Mouse (Mus musculus) hindbrain, embryonic 10.5 days (tissue): ENCODE measurements around the gene Zfp503. TPM values are rescaled to one million over a fixed set of nuclear protein-coding genes. Genes with fewer than 3 reads are reported as not detected.

Experiments used
- DNase-seq: peaks from one replicate; pipeline ENCODE4 v3.0.0-alpha.2; 2017; ENCODE audit warnings: low spot score
- H3K27ac ChIP-seq: fragments of 300-500 bp; sonication (generic); 2 replicates; pipeline ENCODE4 v1.5.1; 2016; ENCODE audit warnings: mild to moderate bottlenecking, moderate library complexity
- H3K27me3 ChIP-seq: fragments of 300-500 bp; sonication (generic); 2 replicates; pipeline ENCODE4 v1.6.1; 2016; ENCODE audit warnings: mild to moderate bottlenecking; ENCODE audit not compliant: poor library complexity, insufficient read depth, severe bottlenecking
- H3K36me3 ChIP-seq: fragments of 300-500 bp; sonication (generic); 2 replicates; pipeline ENCODE4 v1.6.1; 2016; ENCODE audit warnings: mild to moderate bottlenecking, moderate library complexity
- H3K4me1 ChIP-seq: fragments of 300-500 bp; sonication (generic); replicated peaks from 2 replicates; pipeline ENCODE4 v1.6.1; 2016; ENCODE audit warnings: mild to moderate bottlenecking
- H3K4me3 ChIP-seq: fragments of 300-500 bp; sonication (generic); 2 replicates; pipeline ENCODE4 v1.5.1; 2016; ENCODE audit warnings: mild to moderate bottlenecking, moderate library complexity
- H3K9me3 ChIP-seq: fragments of 300-500 bp; sonication (generic); 2 replicates; pipeline ENCODE4 v1.6.1; 2016; ENCODE audit warnings: mild to moderate bottlenecking, moderate library complexity
- WGBS: fragments of 180-500 bp; shearing (Covaris S2); methylation state at CpG from one replicate; pipeline ENCODE4 v1.1.7; 2016; 5-methylcytosine and 5-hydroxymethylcytosine counted together
- polyA plus RNA-seq: library from polyadenylated mRNA; unstranded; fragments of >200 nt; fragmentation: Nextera tagmentation; extraction: Ambion mirVana; gene quantifications from 2 replicates; pipeline ENCODE4 v1.2.1, GENCODE M21; 2016

Gene Zfp503
- polyA plus RNA-seq, 1 experiment from 2014 or later, result 20.0 TPM

- H3K4me1 ChIP-seq, result peaks cover 10% of the 10 kb centered on the region; the same call in 1 of the 2 replicates
- H3K27me3 ChIP-seq, result peaks cover 23% of the 10 kb centered on the region
- 89% methylated on average over 6 of the region's 6 CpGs for WGBS
- H3K9me3 ChIP-seq, result no peaks in the 10 kb centered on the region
- no peak overlapping the region for H3K27ac ChIP-seq
- H3K36me3 ChIP-seq, result no peaks in the 10 kb centered on the region
- no peak for DNase-seq
- H3K4me3 ChIP-seq, result no peak overlapping the region
Measured at GRCm38 (mm10) chr14:22007006-22007405, 17.6 kb upstream of the Zfp503 start.

DNA sequence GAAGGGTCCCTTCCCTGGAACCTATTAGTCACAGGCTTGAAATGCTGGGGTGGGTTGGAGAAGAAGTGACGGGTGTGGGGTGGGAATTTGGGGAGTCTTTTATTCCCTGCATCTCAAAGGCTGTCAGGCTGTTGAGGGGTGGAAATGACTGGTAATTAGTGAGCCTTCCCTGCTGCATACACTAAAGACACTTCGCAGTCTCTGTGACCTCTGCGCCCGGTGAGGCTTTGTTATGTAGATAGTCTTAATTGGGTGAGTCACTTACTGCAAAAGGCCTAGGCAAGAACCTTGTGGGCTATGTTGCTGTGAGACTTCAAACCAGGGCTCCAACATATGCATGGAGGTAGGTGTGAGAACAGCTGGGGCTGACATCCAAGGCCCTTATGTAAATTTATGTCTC lies 15.5 kb upstream of the Zfp503 start:
- no peak overlapping the region for H3K4me3 ChIP-seq
- DNase-seq, result no peak
- peaks cover 24% of the 10 kb centered on the region for H3K27me3 ChIP-seq
- peaks cover 10% of the 10 kb centered on the region; the same call in 1 of the 2 replicates for H3K4me1 ChIP-seq
- no peaks in the 10 kb centered on the region for H3K9me3 ChIP-seq
- H3K27ac ChIP-seq, result no peak overlapping the region
- 24% methylated on average over 4 of the region's 4 CpGs for WGBS
- H3K36me3 ChIP-seq, result no peaks in the 10 kb centered on the region

DNA sequence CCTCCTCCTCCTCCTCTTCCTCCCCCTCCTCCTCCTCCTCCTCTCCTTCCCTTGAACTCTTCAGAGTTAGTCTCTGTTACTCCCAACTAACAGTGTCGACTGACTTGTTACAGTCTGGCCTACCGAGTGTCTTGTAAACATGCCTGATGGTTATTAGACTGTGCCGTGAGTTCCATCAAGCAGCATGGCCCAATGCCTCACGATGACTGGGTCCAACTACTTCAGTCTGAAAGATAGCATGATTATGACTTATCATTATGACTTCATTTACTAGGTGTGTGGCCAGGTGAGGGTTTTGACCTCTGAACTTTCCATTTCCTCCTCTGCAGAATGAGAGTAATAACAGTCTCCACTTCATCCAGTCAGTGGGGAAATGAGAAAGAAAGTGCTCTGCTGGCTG lies 14.2 kb upstream of the Zfp503 start:
- no peaks in the 10 kb centered on the region for H3K9me3 ChIP-seq
- no peak overlapping the region for H3K27ac ChIP-seq
- no peak for DNase-seq
- peaks cover 10% of the 10 kb centered on the region; the same call in 1 of the 2 replicates for H3K4me1 ChIP-seq
- no peaks in the 10 kb centered on the region for H3K36me3 ChIP-seq
- H3K27me3 ChIP-seq, result peaks cover 33% of the 10 kb centered on the region
- whole genome bisulfite sequencing, result 86% methylated on average over 4 of the region's 4 CpGs
- no peak overlapping the region for H3K4me3 ChIP-seq

DNA sequence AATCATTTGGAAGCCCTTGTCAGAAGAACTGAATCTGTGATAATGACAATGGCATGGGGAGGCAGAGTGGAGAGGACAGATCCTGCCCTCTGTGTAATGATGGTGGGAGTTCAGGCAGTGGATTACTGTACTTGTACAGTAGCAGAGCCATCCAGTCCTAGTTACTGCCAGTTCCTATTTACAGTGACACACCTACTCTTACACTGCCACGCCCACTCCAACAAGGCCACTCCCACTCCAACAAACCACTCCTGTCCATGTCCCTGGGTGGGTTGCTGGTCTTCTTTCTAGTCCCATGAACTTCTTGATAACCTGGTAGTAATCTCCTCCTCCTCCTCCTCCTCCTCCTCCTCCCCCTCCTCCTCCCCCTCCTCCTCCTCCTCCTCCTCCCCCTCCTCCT lies 13.8 kb upstream of the Zfp503 start:
- 59% methylated on average over 1 of the region's 1 CpGs for WGBS
- peaks cover 33% of the 10 kb centered on the region for H3K27me3 ChIP-seq
- no peak for DNase-seq

DNA sequence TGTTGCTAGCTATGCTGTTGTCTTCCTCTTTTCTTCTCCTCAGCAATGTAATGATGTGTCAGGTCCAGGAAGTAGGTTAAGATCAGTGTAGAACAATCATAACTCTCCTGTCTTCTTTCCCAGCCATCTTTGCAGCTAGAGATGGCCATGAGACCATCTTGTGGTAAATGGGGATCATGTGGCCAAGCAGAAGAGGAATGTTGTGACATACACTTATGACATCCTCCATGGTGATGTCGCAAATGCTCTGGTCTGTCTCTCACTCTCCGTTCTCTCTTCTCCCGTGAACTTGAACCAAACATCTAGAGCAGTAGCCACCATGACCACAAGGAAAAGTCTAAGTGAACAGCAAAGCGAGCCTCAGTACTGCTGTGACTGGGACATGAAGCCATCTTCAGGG lies 10.2 kb upstream of the Zfp503 start:
- DNase-seq, result no peak
- no peak overlapping the region for H3K27ac ChIP-seq
- H3K36me3 ChIP-seq, result no peaks in the 10 kb centered on the region
- peaks cover 44% of the 10 kb centered on the region for H3K27me3 ChIP-seq
- peaks cover 15% of the 10 kb centered on the region for H3K4me1 ChIP-seq
- 85% methylated on average over 4 of the region's 4 CpGs for WGBS
- H3K4me3 ChIP-seq, result no peak overlapping the region
- no peaks in the 10 kb centered on the region for H3K9me3 ChIP-seq

More for the DNA sequence above, 13.8 kb upstream of the Zfp503 start:
- H3K4me1 ChIP-seq, result peaks cover 10% of the 10 kb centered on the region; the same call in 1 of the 2 replicates
- H3K4me3 ChIP-seq, result no peak overlapping the region
- no peaks in the 10 kb centered on the region for H3K36me3 ChIP-seq
- H3K9me3 ChIP-seq, result no peaks in the 10 kb centered on the region
- no peak overlapping the region for H3K27ac ChIP-seq

DNA sequence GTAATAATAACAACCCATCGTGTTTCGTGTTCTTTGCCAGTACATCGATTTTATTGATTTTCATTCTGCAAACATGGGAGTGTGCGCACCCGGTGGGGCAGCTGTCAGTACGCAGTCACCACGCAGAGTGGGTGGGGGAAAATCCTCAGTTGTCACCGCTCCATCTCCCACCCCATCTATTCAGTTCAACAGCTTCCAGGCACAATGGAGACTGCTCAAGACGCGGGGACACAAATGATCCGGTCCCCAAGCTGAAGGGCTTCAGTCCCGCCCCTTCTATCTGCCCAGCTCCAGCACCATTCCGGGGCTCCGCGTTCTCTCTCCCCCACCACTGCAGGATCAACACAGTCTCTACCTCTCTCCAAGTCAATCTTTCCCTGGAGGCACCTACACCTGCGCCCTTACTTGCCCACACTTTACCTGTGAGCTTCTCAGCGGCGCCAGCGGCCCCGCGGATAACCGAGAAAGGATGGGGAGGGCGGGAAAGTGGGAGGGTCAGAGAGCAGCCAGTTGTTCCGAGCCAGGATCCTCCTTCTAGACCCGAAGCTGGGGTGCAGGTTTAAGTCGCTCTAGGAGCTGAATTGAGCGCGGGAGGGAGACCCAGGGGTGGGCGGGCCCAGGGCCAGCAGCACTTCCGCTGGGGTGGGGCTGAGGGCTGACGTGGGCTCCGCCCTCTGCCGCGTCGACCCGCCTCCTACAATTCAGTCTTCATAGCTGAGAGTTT lies 5.8 kb upstream of the Zfp503 start:
- Histone ChIP-seq H3K27me3 (peaks cover 80% of the 10 kb centered on the region), H3K27ac (peak overlapping the region; percentile 88), H3K36me3 (no peaks in the 10 kb centered on the region), H3K4me1 (peaks cover 48% of the 10 kb centered on the region), H3K9me3 (no peaks in the 10 kb centered on the region), H3K4me3 (peak overlapping the region; percentile 70)
- DNase-seq, result peak; percentile 74
- under 1% methylated on average over 36 of the region's 36 CpGs for WGBS

DNA sequence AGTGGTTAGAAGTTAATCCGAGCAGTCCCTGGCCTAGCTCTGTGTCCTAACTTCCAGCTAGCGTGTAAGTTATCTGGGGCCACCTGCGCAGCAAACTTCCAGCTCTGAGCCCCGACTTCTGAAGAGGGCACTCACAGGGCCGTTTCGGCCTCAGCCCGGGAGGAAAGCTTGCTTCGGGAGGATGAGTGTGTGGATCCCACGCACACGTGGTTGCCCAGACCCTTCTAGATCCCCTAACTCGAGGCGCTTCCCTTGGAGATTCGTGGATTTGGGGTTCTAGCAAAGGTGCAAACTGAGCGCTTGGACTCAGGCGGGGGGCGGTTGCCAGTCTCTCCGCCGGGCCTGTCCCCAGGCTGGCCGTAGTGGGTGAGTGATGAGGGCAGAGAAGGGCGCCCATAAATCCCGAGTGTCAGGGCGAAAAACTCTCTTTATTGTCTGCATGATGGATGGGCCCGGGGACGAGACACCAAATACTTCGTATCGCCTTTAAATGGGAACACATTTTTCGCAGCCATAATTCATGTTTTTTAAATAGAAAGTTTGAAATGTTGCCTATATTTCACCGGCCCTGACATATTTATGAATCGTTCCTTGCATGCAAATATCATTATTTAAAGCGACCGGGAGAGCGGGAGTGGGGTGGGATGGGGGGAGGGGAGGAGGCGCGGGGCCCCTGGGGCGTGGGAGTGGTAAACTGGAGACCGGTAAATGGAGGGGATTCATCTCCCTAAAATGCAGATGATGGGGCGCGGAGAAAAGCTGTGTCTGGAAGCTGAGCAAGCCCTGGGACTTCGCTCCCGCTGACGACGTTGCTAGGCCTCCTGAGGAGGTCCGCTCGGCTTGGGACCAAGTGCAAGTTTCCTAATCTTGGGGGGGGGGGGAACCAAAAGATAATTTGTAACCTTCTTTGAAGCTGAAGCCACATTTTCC lies 4.9 kb upstream of the Zfp503 start:
- under 1% methylated on average over 44 of the region's 44 CpGs for WGBS
- H3K4me1 ChIP-seq, result peaks cover 56% of the 10 kb centered on the region
- peaks cover 81% of the 10 kb centered on the region for H3K27me3 ChIP-seq
- H3K27ac ChIP-seq, result peak overlapping the region; percentile 88
- H3K4me3 ChIP-seq, result peak overlapping the region; percentile 70
- H3K36me3 ChIP-seq, result no peaks in the 10 kb centered on the region
- no peaks in the 10 kb centered on the region for H3K9me3 ChIP-seq
- DNase-seq, result peak; percentile 51

DNA sequence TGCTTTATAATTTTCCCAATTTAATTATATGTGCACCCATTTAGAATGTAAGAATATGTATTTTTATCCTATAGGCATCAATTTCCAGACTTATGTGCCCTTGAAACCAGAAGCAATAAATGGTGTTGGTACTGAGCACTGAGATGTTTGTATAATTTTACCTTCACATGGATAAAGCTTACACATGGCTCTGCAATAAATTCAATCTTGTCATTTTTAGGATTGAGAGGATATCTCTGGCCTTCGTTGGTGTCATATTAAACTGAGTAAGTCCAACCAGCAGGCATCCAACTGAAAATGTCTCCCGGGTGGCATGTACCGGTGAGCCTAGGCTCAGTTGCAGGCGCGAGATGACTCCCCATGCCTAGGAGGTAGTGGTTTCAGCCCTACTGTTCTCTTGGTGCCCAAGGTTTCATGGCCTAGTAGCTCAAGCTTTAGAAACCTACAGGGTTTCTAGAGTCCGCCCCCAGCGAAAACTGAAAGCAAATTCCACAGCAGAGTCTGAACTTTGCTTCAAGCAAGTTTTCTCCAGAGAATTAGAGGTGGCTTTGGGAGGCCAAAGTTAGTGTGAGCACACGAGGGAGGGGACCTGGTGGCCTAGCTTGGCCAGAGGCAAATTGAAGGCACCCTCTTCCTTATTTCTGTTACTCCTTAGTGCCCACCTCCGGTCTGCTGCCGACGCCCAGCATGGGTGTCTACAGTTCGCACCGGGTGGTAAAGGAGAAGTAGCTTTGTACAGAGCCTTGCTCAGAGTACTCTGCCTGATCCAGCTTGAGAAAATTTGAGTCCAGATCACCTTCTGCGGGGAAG lies 4.1 kb upstream of the Zfp503 start:
- WGBS, result 2% methylated on average over 14 of the region's 14 CpGs
- H3K4me3 ChIP-seq, result peak overlapping the region; percentile 70
- H3K36me3 ChIP-seq, result no peaks in the 10 kb centered on the region
- no peak for DNase-seq
- H3K27me3 ChIP-seq, result peaks cover 86% of the 10 kb centered on the region
- peaks cover 65% of the 10 kb centered on the region for H3K4me1 ChIP-seq
- no peaks in the 10 kb centered on the region for H3K9me3 ChIP-seq
- peak overlapping the region; percentile 88 for H3K27ac ChIP-seq

- Histone ChIP-seq H3K4me1 (peaks cover 68% of the 10 kb centered on the region), H3K27ac (peak overlapping the region; percentile 53; the same call in 1 of the 2 replicates), H3K36me3 (no peaks in the 10 kb centered on the region), H3K9me3 (no peaks in the 10 kb centered on the region), H3K27me3 (peaks cover 78% of the 10 kb centered on the region), H3K4me3 (peak overlapping the region; percentile 89)
- 15% methylated on average over 4 of the region's 4 CpGs for WGBS
- peak; percentile 26 for DNase-seq
Measured at GRCm38 (mm10) chr14:21992321-21992885, 3.0 kb upstream of the Zfp503 start.

DNA sequence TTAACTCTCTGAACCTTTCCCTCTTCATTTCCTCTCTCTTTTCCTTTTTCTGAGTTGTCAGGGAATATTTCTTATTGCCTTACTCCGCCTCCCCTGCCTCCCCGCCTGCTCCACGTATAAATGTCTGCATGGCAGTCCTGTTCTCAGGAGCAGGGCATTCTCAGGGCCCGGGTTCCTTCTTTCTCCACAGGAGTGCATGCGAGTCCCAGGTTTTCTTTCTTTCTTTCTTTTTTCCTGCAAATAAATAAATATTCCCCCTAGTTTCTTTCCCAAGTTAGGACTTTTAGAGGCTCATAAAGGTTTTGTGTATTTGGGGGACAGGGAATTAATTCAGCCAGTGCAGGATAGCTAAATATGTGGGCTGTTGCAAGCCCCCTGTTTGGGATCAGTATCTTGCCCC lies 2.5 kb upstream of the Zfp503 start:
- Histone ChIP-seq H3K4me1 (peaks cover 73% of the 10 kb centered on the region), H3K9me3 (no peaks in the 10 kb centered on the region), H3K36me3 (no peaks in the 10 kb centered on the region), H3K27me3 (peaks cover 77% of the 10 kb centered on the region), H3K27ac (peak overlapping the region; percentile 69), H3K4me3 (peak overlapping the region; percentile 89)
- WGBS, result 5% methylated on average over 5 of the region's 5 CpGs
- no peak for DNase-seq

- DNase-seq, result peak; percentile 84
- H3K9me3 ChIP-seq, result no peaks in the 10 kb centered on the region
- peak overlapping the region; percentile 89 for H3K4me3 ChIP-seq
- no peaks in the 10 kb centered on the region for H3K36me3 ChIP-seq
- H3K27ac ChIP-seq, result peak overlapping the region; percentile 79
- WGBS, result 1% methylated on average over 26 of the region's 26 CpGs
- peaks cover 78% of the 10 kb centered on the region for H3K4me1 ChIP-seq
- H3K27me3 ChIP-seq, result peaks cover 71% of the 10 kb centered on the region
Measured at GRCm38 (mm10) chr14:21991251-21991780, 1.9 kb upstream of the Zfp503 start.
